Mouse (Mus musculus): Measurements from ENCODE around the gene Gm2115.
A peak's percentile ranks its signal among the peaks of the same experiment; 100 is the strongest.

Gm2115 gene

GRCm38 (mm10) chr7:84528796-84529533 lies at the start of gene Gm2115:
TSS of gene Gm2115 (plus strand) at chr7:84528954.
- DNase-seq (ENCODE audit: inconsistent ontology term), result peak; percentile 82

GRCm38 (mm10) chr7:84483447-84484407 lies 45.0 kb upstream of the Gm2115 start:
- no peak for DNase-seq (ENCODE audit: inconsistent ontology term)

- DNase-seq (ENCODE audit: inconsistent ontology term), result no peak
Observed at GRCm38 (mm10) chr7:84486485-84486884, 42.3 kb upstream of the Gm2115 start.

GRCm38 (mm10) chr7:84503163-84503562 lies 25.6 kb upstream of the Gm2115 start:
- DNase-seq (ENCODE audit: inconsistent ontology term), result peak; percentile 66

DNA sequence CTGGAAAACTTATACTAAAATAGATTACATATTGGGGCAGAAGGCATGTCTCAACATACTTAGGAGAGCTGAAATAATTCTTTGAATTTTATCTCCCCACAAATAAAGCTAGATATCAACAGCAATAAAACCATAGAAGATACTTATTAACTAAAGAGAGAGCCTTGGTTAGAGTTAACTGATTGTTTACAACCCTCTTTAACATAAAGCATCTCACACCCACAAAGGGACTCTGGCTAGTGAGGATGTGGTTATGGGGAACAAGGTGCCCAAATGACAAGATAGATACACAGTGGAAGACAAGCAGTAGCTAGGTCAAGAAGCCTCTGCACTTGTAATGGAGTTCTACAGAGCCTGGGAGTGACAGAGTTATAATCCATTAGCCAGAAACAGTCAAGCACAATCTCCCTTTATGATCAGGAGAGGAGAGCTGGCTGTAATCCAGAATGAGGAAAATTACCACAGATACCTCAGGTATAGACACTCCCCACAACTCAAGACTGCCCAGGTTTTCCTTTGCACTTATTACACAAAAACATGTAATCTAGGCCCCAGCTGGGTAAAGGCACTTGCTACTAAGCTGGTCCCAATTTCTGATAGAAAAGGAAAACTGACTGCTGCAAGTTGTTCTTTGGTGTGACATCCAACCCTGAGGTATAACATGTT lies 10.1 kb upstream of the Gm2115 start:
- DNase-seq (ENCODE audit: inconsistent ontology term), result no peak

GRCm38 (mm10) chr7:84521329-84521728 lies 7.4 kb upstream of the Gm2115 start:
- peak; percentile 83 for DNase-seq (ENCODE audit: inconsistent ontology term)

GRCm38 (mm10) chr7:84522426-84522825 lies 6.3 kb upstream of the Gm2115 start:
- peak; percentile 89 for DNase-seq (ENCODE audit: inconsistent ontology term)

DNA sequence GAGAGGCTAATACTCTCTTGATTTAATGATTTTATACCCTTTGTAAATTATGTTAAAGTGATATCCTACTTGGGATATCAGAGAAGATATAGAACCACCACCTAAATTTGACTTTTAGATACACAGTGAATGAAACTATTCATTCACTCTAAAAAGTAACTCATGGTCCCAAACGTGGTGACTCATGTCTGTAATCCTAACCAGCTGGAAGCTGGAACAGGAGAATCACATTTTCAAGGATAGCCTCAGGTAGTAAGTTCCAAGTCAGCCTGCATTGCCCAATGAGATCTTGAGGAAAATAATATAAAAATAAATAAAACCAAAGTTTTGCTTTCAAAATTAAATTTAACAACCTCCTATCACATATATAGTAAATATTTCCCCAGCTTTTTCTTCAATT lies 2.6 kb upstream of the Gm2115 start:
- no peak for DNase-seq (ENCODE audit: inconsistent ontology term)

DNA sequence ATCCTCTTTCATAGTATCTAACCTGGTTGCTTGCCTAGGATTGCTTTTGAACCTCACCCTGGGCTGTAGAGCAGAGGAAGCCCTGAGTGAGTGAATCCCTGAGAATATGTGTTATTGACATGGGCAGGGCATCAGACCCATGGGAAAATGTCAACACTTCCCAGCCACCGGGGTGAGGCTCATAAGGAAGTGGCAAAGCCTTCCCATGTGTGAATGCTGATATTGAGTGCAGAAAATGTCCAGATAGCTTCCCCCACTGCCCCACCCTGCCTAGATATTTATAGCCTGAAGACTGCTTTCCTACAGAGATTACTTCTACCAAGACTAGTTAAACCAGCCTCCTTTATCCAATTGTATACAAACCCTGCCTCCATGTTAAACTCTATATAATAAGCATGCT lies 4.0 kb downstream of the Gm2115 start:
- no peak for DNase-seq (ENCODE audit: inconsistent ontology term)

DNA sequence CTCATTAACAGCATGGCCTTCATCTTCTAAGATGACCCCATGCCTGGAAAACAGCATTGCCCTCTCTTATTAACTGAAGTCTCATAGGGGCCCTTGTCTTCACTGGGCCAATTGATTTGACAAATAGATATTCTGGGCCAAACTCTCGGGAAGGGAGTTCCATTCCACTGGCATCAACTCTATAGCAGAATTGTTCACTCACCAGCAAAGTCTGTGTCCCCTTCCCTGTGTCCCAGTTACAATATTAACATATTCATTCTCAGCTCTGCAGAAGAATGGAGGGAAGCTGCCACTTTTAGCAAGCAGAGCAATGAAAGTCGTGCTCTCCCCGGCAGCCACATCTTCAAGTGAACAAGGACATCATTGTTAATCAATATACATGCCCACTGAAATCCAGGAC lies 5.9 kb downstream of the Gm2115 start:
- DNase-seq (ENCODE audit: inconsistent ontology term), result no peak

DNA sequence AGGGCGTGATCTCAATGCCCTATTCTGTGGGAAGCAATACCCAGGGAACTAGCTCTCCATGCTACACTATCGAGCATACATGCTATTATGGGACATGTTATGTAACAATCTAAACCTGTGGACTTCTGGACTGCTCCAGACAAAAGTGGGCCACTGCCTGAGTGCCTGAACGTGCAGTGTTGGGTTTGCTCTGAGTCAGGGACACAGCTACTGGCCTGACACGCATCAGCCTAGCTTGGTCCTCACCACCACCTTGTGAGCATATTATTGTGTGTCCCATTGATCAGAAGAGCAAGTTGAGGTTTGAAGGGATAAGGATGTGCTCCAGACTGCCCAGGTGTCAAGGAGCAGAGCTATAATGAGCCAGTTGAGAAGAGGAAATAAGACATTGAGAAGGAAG lies 16.2 kb downstream of the Gm2115 start:
- DNase-seq (ENCODE audit: inconsistent ontology term), result no peak

GRCm38 (mm10) chr7:84546667-84547066 lies 17.9 kb downstream of the Gm2115 start:
- peak; percentile 84 for DNase-seq (ENCODE audit: inconsistent ontology term)

DNA sequence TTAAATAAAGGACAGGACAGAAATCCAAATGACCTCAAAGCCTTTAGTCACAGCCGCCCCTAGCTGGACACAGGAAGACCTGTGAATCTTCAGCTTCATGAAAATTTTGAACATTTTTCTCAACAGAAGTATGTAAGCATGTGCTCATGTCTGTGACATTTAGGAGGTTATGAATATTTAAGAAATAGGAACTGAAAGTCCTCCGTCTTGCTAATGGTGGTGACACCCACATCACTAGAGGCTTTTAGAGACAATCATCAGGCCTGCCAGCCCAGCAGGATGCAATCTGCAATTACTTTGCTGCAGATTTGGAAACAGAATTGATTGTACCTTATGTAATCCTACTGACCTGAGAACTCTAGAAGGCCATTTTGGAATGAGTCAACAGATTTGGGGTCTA lies 22.7 kb downstream of the Gm2115 start:
- DNase-seq (ENCODE audit: inconsistent ontology term), result no peak

GRCm38 (mm10) chr7:84555294-84555693 lies 26.5 kb downstream of the Gm2115 start:
- DNase-seq (ENCODE audit: inconsistent ontology term), result no peak

GRCm38 (mm10) chr7:84557332-84557731 lies 28.6 kb downstream of the Gm2115 start:
- peak; percentile 60 for DNase-seq (ENCODE audit: inconsistent ontology term)

DNA sequence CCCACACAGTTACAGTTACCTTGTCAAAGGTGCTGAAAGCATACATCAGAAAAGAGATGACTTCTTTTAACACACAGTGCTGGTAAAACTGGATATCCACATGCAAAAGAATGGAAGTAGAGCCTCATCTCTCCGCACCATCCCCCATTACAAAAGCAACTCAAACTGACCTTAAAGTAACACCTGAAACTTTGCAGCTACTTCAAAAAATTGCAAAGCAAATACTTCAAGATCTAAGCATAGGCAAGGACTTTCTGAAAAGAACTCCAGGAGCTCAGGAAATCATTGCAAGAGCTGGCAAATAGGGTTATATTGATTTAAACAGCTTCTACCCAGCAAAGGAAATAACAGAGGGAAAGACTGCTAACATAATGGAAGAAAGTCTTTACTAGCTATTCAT lies 31.7 kb downstream of the Gm2115 start:
- no peak for DNase-seq (ENCODE audit: inconsistent ontology term)

GRCm38 (mm10) chr7:84564236-84564635 lies 35.5 kb downstream of the Gm2115 start:
- DNase-seq (ENCODE audit: inconsistent ontology term), result no peak

DNA sequence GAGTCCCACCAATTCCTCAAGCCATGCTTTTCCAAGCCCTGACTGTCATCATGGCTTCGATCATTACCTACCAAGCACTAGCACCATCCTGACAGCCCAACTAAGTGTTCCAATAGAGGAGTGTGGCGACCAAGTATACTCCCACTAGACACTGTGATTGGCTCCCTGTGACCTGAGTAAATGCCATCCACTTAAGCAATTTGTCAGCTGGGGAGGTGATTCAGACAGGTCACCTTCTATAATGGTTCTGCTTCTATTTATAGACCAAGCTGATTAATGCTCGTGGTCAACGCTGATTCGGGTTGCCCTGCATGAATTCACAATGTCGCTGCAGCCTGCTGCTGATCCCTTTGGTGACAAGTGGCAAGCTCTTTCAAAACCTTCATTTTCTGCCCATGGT lies 37.4 kb downstream of the Gm2115 start:
- DNase-seq (ENCODE audit: inconsistent ontology term), result peak; percentile 57

DNA sequence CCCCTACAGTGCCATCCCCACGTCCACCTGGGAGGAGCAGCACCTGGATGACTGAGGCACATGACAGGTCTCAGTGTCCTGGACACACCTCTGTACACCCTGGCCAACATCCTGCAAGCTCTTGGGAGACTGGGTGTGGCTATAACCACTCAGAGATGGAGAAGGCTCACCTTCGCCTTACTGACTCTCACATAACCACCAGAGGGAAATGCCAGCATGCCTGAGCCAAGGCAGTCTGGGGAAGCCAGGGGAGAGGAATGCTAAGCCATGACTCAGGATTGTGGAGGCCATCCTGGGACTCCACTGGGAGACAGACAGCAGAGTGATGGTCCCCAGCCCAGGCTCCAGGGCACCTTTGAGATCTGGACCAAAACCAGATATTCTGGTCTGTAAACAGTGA lies 48.3 kb downstream of the Gm2115 start:
- DNase-seq (ENCODE audit: inconsistent ontology term), result no peak

DNA sequence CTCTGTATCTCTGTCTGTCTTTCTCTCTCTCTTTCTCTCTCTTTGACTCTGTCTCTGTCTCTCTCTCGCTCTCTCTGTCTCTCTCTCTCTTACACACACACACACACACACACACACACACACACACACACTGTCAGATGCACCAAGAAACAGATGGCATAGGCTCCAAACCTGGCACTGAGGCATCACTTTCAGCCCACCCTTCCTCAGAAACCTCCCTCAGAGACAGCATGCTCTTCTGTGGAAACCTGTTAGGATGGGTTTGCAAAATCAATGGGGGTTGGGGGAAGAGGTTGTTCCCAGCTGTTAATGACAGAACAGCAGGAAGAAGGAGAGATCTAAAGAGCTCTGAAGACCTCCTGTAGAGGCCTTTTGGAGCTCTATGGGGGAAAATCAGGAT lies 50.1 kb downstream of the Gm2115 start:
- DNase-seq (ENCODE audit: inconsistent ontology term), result no peak

DNA sequence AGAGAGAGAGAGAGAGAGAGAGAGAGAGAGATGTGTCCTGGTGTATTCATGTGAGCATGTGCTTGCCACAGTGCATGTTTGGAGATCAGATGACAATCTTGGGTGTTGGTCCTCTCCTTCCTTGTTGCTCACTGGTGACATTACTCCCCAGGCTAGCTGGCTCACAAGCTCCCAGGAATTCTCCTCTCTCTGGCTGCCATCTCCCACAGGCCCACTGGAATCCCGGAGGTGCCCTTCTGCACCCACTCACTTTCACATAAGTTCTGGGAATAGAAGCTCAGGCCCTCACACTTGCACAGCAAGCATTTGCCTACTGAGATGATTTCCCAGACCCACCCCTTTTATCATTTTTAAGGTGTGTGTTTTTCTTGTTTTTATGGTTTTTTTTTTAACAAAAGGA lies 51.0 kb downstream of the Gm2115 start:
- DNase-seq (ENCODE audit: inconsistent ontology term), result no peak

DNA sequence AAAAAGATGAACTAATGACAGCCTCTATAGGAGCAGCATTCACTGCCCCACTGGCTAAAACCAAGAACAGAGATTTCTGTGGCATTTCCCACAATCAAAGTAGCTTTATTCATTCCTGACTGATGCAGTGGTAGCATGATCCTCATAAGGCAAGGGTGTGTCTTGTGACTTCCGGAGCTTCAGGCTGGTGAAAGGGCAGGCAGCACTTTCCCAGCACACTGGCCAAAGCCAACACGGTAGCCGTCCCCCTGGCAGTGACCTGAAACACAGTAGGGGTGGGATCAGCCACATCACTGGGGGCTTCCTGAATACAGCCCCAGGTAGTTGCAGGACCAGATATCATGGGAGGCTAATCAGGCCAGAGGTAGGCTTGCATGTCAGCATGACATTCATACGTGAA lies 56.3 kb downstream of the Gm2115 start:
- no peak for DNase-seq (ENCODE audit: inconsistent ontology term)

Measured in Muller cell, postnatal 12 days (primary cell).